Mouse (Mus musculus) myocyte (in vitro differentiated cells): ENCODE measurements around the gene Tpcn2. TPM values are rescaled to one million over a fixed set of nuclear protein-coding genes. Genes with fewer than 3 reads are reported as not detected.

ENCODE experiments used
- H3K27me3 ChIP-seq: one replicate; pipeline ENCODE4 v1.6.1; 2011; ENCODE audit not compliant: control insufficient read depth, insufficient read depth, insufficient read length
- H3K36me3 ChIP-seq: one replicate; pipeline ENCODE4 v1.6.1; 2011; ENCODE audit not compliant: control insufficient read depth, insufficient read depth
- H3K4me2 ChIP-seq: one replicate; pipeline ENCODE4 v1.6.1; 2011; ENCODE audit warnings: low read depth, control low read depth
- H3K4me3 ChIP-seq: one replicate; pipeline ENCODE4 v1.5.1; 2011; ENCODE audit warnings: mild to moderate bottlenecking, control low read depth, moderate library complexity
- H3K79me2 ChIP-seq: one replicate; pipeline ENCODE4 v1.6.1; 2011; ENCODE audit not compliant: control insufficient read depth, insufficient read depth
- H3ac ChIP-seq: one replicate; pipeline ENCODE4 v1.6.1; 2011; ENCODE audit not compliant: control insufficient read depth, insufficient read length
- CEBPB ChIP-seq: IDR thresholded peaks from 2 replicates; pipeline ENCODE4 v1.6.1; 2011; ENCODE audit warnings: mild to moderate bottlenecking, moderate library complexity; ENCODE audit not compliant: poor library complexity, insufficient read depth, severe bottlenecking
- E2F4 ChIP-seq: IDR thresholded peaks from one replicate; pipeline ENCODE4 v1.6.1; 2011; ENCODE audit warnings: mild to moderate bottlenecking, control low read depth, moderate library complexity; ENCODE audit not compliant: insufficient read depth
- MAX ChIP-seq: IDR thresholded peaks from one replicate; pipeline ENCODE4 v1.6.1; 2011; ENCODE audit warnings: low read depth, mild to moderate bottlenecking, control low read depth
- MYOD1 ChIP-seq, 3 experiments: IDR thresholded peaks; one replicate each; pipeline ENCODE4 v1.6.1; 2011; ENCODE audit warnings: control low read depth in 2 of 3, low read depth in 2 of 3, mild to moderate bottlenecking in 2 of 3, moderate library complexity in 1 of 3; ENCODE audit not compliant: insufficient read length in 2 of 3, control insufficient read depth in 1 of 3
- MYOG ChIP-seq, 3 experiments: IDR thresholded peaks; one replicate each; pipeline ENCODE4 v1.6.1; 2011; ENCODE audit warnings: control low read depth in 2 of 3, low read depth in 2 of 3, mild to moderate bottlenecking in 2 of 3; ENCODE audit not compliant: insufficient read length in 2 of 3, control insufficient read depth in 1 of 3, insufficient read depth in 1 of 3
- POLR2A ChIP-seq: IDR thresholded peaks from one replicate; pipeline ENCODE4 v1.6.1; 2011; ENCODE audit warnings: low read depth, mild to moderate bottlenecking, control low read depth, moderate library complexity; ENCODE audit not compliant: insufficient read length
- POLR2AphosphoS2 ChIP-seq: IDR thresholded peaks from one replicate; pipeline ENCODE4 v1.6.1; 2011; ENCODE audit warnings: low read depth, control low read depth; ENCODE audit not compliant: insufficient read length
- REST ChIP-seq: IDR thresholded peaks from one replicate; pipeline ENCODE4 v1.6.1; 2011; ENCODE audit warnings: mild to moderate bottlenecking, control low read depth, moderate library complexity; ENCODE audit not compliant: insufficient read depth, insufficient read length
- SRF ChIP-seq: IDR thresholded peaks from one replicate; pipeline ENCODE4 v1.6.1; 2011; ENCODE audit warnings: low read depth; ENCODE audit not compliant: control insufficient read depth, insufficient read length
- TCF12 ChIP-seq: IDR thresholded peaks from one replicate; pipeline ENCODE4 v1.6.1; 2011; ENCODE audit warnings: mild to moderate bottlenecking, control low read depth; ENCODE audit not compliant: poor library complexity, insufficient read depth, severe bottlenecking
- TCF3 ChIP-seq: IDR thresholded peaks from one replicate; pipeline ENCODE4 v1.6.1; 2011; ENCODE audit warnings: low read depth, control low read depth; ENCODE audit not compliant: insufficient read length
- USF1 ChIP-seq: IDR thresholded peaks from one replicate; pipeline ENCODE4 v1.6.1; 2011; ENCODE audit warnings: low read depth, mild to moderate bottlenecking, control low read depth, moderate library complexity
- polyA plus RNA-seq: library from polyadenylated mRNA; unstranded; fragments of >200 nt; fragmentation: generic; extraction: Trizol; gene quantifications from one replicate; pipeline ENCODE4 v1.2.1, GENCODE M21; 2012; ENCODE audit warnings: missing spikeins

The Tpcn2 gene
- polyA plus RNA-seq, 1 experiment: 4.4 TPM

DNA sequence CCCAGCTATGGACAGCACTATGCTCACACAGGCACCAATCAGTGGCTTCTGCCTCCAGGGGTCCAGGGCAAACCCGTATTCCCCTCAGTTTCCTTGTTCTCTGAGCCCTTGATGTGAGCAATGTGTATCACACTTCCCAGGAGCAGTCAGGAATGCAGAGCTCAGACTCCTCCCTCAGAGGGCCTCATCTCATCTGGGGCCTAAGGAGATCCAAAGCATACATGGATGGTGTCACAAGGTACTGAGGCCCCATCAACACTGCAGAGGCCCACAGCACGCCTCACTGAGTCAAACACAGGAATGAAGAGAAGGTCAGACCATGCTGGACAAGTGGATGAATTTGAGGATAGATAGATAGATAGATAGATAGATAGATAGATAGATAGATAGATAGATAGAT lies 8.9 kb upstream of the Tpcn2 start:
- TF ChIP-seq POLR2AphosphoS2 (no peak), MYOG (IDR thresholded peaks at IDR 0.05; ENCODE audit: control insufficient read depth in 1 of 3, insufficient read depth in 1 of 3, insufficient read length in 2 of 3, low read depth in 2 of 3) (no peak), MAX (no peak), TCF12 (no peak), E2F4 (no peak), REST (no peak)
- Histone ChIP-seq H3K27me3 (no peaks in the 10 kb centered on the region), H3ac (no peak overlapping the region), H3K4me3 (no peak overlapping the region), H3K36me3 (no peaks in the 10 kb centered on the region), H3K4me2 (no peak overlapping the region), H3K79me2 (no peaks in the 10 kb centered on the region)

DNA sequence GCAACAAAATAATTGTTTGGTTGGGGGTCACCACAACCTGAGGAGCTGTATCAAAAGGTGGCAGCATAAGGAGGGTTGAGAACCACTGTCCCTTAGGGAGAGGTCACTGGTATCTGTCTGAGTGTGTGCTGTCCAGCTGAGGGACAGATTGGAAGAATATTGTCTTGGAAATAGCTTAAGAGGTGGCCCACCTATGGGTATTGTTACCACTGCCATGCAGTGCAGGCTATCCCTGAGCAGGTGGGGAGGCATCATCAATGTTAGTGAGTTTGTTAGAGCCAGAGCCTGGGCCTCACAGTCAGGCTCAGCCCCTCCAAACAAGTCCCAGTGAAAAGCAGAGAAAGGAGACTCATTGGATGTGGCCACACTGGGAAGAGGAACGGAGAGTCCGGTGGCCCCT lies 8.0 kb upstream of the Tpcn2 start:
- Histone ChIP-seq H3ac (no peak overlapping the region), H3K36me3 (no peaks in the 10 kb centered on the region), H3K4me2 (no peak overlapping the region), H3K79me2 (no peaks in the 10 kb centered on the region), H3K4me3 (no peak overlapping the region), H3K27me3 (no peaks in the 10 kb centered on the region)
- no peak for TF ChIP-seq E2F4
- no peak for TF ChIP-seq USF1
- TF ChIP-seq TCF3: no peak
- TF ChIP-seq MYOD1 (IDR thresholded peaks at IDR 0.05; ENCODE audit: control insufficient read depth in 1 of 3, insufficient read length in 2 of 3, low read depth in 2 of 3): no peak
- TF ChIP-seq MYOG (IDR thresholded peaks at IDR 0.05; ENCODE audit: control insufficient read depth in 1 of 3, insufficient read depth in 1 of 3, insufficient read length in 2 of 3, low read depth in 2 of 3): no peak
- TF ChIP-seq POLR2A: no peak
- no peak for TF ChIP-seq TCF12
- no peak for TF ChIP-seq REST
- no peak for TF ChIP-seq POLR2AphosphoS2
- no peak for TF ChIP-seq MAX
- TF ChIP-seq CEBPB: no peak
- no peak for TF ChIP-seq SRF

DNA sequence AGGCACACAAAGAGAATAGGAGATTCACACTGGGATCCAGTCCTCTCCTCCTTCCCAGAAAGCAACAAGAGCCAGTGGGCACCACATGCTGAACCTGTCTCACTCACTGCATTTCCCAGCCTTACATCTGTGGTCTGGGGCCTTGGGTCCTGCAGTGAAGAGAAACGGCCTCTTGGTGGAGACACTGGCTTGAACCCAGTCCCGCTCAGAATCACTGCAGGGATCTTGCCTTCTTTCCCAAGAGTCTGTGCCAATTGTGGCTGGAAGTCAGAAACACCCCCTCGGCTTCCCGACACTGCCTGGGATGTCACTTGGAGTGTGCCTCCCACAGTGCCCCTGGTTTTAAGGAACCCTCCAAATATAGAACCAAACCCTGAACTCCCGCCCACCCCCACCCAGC lies 5.5 kb upstream of the Tpcn2 start:
- H3ac ChIP-seq: no peak overlapping the region
- H3K4me2 ChIP-seq: no peak overlapping the region
- TF ChIP-seq MYOG (IDR thresholded peaks at IDR 0.05; ENCODE audit: control insufficient read depth in 1 of 3, insufficient read depth in 1 of 3, insufficient read length in 2 of 3, low read depth in 2 of 3) (no peak), POLR2AphosphoS2 (no peak), REST (no peak), MYOD1 (IDR thresholded peaks at IDR 0.05; ENCODE audit: control insufficient read depth in 1 of 3, insufficient read length in 2 of 3, low read depth in 2 of 3) (no peak), E2F4 (no peak), POLR2A (no peak), MAX (no peak), TCF12 (no peak), CEBPB (no peak), TCF3 (no peak), USF1 (no peak), SRF (no peak)
- no peaks in the 10 kb centered on the region for H3K27me3 ChIP-seq
- no peak overlapping the region for H3K4me3 ChIP-seq
- no peaks in the 10 kb centered on the region for H3K79me2 ChIP-seq
- no peaks in the 10 kb centered on the region for H3K36me3 ChIP-seq

DNA sequence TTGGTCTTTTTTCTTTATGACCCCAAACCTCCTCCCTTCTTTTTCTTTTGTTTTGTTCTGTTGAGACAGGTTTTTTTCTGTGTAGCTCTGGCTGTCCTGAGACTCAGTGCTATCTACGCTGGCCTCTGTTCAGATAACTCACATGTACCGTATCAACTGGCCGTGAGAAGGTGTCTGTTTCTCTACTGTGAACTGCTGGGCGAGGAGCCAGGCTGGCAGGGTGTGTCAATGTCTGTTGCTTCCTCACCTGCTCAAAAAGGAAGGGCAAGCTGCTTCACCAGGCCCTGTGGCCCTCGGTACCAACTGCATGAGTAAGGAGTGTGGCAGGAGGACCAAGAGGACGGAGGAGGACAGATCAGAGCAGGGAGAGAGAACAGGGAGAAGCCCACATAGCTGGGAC lies 3.6 kb upstream of the Tpcn2 start:
- Histone ChIP-seq H3K79me2 (peaks cover 7% of the 10 kb centered on the region), H3K36me3 (no peaks in the 10 kb centered on the region), H3K27me3 (no peaks in the 10 kb centered on the region), H3K4me2 (no peak overlapping the region), H3K4me3 (no peak overlapping the region), H3ac (no peak overlapping the region)
- no peak for TF ChIP-seq POLR2AphosphoS2
- no peak for TF ChIP-seq MYOG (IDR thresholded peaks at IDR 0.05; ENCODE audit: control insufficient read depth in 1 of 3, insufficient read depth in 1 of 3, insufficient read length in 2 of 3, low read depth in 2 of 3)
- TF ChIP-seq CEBPB: no peak
- no peak for TF ChIP-seq E2F4
- no peak for TF ChIP-seq SRF
- TF ChIP-seq MYOD1 (IDR thresholded peaks at IDR 0.05; ENCODE audit: control insufficient read depth in 1 of 3, insufficient read length in 2 of 3, low read depth in 2 of 3): no peak
- no peak for TF ChIP-seq MAX
- TF ChIP-seq POLR2A: no peak
- no peak for TF ChIP-seq TCF3
- TF ChIP-seq REST: no peak
- no peak for TF ChIP-seq TCF12
- no peak for TF ChIP-seq USF1

DNA sequence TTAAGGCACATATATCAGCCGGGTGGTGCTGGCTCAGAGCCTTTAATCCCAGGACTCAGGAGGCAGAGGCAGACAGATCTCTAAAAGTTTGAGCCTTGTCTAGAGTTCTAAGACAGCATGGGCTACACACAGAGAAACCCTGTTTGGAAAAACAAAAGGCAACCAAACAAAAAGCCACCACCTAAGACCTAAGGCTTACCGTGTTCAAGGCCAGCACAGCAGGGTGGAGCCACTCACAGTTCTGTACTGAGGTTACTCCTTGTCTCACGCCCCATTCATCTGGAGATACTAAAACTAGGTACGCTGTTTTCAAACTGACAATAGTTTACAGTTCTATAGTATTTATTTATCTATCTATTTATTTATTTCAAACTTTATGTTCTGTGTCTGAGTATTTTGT lies 1.7 kb upstream of the Tpcn2 start:
- no peak overlapping the region for H3ac ChIP-seq

More for the DNA sequence above, 1.7 kb upstream of the Tpcn2 start:
- Histone ChIP-seq H3K4me3 (no peak overlapping the region), H3K27me3 (no peaks in the 10 kb centered on the region), H3K4me2 (no peak overlapping the region), H3K79me2 (peaks cover 7% of the 10 kb centered on the region), H3K36me3 (no peaks in the 10 kb centered on the region)
- TF ChIP-seq CEBPB: no peak
- no peak for TF ChIP-seq USF1
- no peak for TF ChIP-seq TCF3
- no peak for TF ChIP-seq TCF12
- TF ChIP-seq MAX: no peak
- TF ChIP-seq MYOG (IDR thresholded peaks at IDR 0.05; ENCODE audit: control insufficient read depth in 1 of 3, insufficient read depth in 1 of 3, insufficient read length in 2 of 3, low read depth in 2 of 3): no peak
- TF ChIP-seq POLR2AphosphoS2: no peak
- no peak for TF ChIP-seq REST
- TF ChIP-seq E2F4: no peak
